Mouse (Mus musculus) liver, adult 2 months (tissue): Measurements from ENCODE around the gene Isyna1.

ENCODE experiments used
- CTCF ChIP-seq: fragments of 200-500 bp; IDR thresholded peaks from 2 replicates; pipeline ENCODE4 v1.5.1; 2011; ENCODE audit warnings: low read depth, low read length, control low read depth
- POLR2A ChIP-seq: fragments of 200-500 bp; IDR thresholded peaks from 2 replicates; pipeline ENCODE4 v1.6.1; 2011; ENCODE audit warnings: low read length, control low read depth; ENCODE audit not compliant: insufficient read depth; ENCODE audit errors: extremely low read depth

- no peak for TF ChIP-seq CTCF
- TF ChIP-seq POLR2A = no peak
Observed at GRCm38 (mm10) chr8:70627041-70627440, 32.9 kb downstream of the Isyna1 start.
